Mouse (Mus musculus) lung, postnatal 25 days (tissue): ENCODE measurements around the gene Fam129a.
"Not testable (repeated sequence)": the region's sequence is repeated elsewhere in the genome, so short reads cannot be mapped to it uniquely, and the experiment has no call there.

Experiments
- DNase-seq: peaks from one replicate; pipeline ENCODE4 v3.0.0; 2022; ENCODE audit warnings: low spot score

The Fam129a gene

GRCm38 (mm10) chr1:151741199-151741621, 170.2 kb downstream of the Fam129a start:
- no peak for DNase-seq

GRCm38 (mm10) chr1:151749894-151750293, 178.9 kb downstream of the Fam129a start:
- not testable (repeated sequence) for DNase-seq

GRCm38 (mm10) chr1:151752946-151753345, 182.0 kb downstream of the Fam129a start:
- DNase-seq = no peak

- DNase-seq = no peak
Observed at GRCm38 (mm10) chr1:151753374-151753929, 182.5 kb downstream of the Fam129a start.

- no peak for DNase-seq
Observed at GRCm38 (mm10) chr1:151754028-151754489, 183.1 kb downstream of the Fam129a start.

- DNase-seq = peak; percentile 100
Observed at GRCm38 (mm10) chr1:151754881-151755659, 184.1 kb downstream of the Fam129a start, which contains the start of gene Edem3. Gene Edem3 (plus strand): TSS chr1:151755371.

- no peak for DNase-seq
Observed at GRCm38 (mm10) chr1:151755660-151756424, 184.9 kb downstream of the Fam129a start.

GRCm38 (mm10) chr1:151756425-151756728, 185.4 kb downstream of the Fam129a start:
- DNase-seq = no peak

GRCm38 (mm10) chr1:151758301-151758700, 187.3 kb downstream of the Fam129a start:
- no peak for DNase-seq

- no peak for DNase-seq
Observed at GRCm38 (mm10) chr1:151758991-151759390, 188.0 kb downstream of the Fam129a start.

- DNase-seq = no peak
Observed at GRCm38 (mm10) chr1:151764236-151764635, 193.2 kb downstream of the Fam129a start.

GRCm38 (mm10) chr1:151766166-151766565, 195.2 kb downstream of the Fam129a start:
- DNase-seq = no peak

- DNase-seq = no peak
Observed at GRCm38 (mm10) chr1:151766976-151767654, 196.1 kb downstream of the Fam129a start.

GRCm38 (mm10) chr1:151769200-151769913, 198.4 kb downstream of the Fam129a start:
- no peak for DNase-seq
